Mouse (Mus musculus) liver, adult 2 months (tissue): ENCODE results near the gene Kcnj5.

Source experiments
- CTCF ChIP-seq: fragments of 200-500 bp; IDR thresholded peaks from 2 replicates; pipeline ENCODE4 v1.5.1; 2011; ENCODE audit warnings: low read depth, low read length, control low read depth
- POLR2A ChIP-seq: fragments of 200-500 bp; IDR thresholded peaks from 2 replicates; pipeline ENCODE4 v1.6.1; 2011; ENCODE audit warnings: low read length, control low read depth; ENCODE audit not compliant: insufficient read depth; ENCODE audit errors: extremely low read depth

DNA sequence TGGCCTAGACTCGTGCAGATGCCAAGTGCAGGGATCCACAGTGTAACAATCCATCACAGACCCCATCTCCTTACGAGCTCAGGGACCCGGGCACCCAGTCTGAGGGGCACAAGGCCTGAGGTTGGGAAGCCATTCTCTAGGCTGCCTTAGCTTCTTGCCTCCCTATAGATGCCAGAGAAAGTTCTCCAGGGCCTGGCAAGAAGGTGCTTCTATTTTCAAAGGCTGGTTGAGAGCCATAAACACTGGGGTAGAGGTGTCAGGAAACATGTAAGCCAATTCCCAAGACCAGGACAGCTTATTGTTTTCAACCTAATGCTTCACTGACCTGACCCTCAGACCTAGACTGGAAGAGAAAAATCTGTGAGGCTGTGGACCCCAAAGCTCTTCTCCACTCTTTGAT is 28.2 kb downstream of the Kcnj5 start:
- TF ChIP-seq CTCF (no peak), POLR2A (no peak)
